Mouse (Mus musculus) gastrocnemius, postnatal 36 days (tissue): ENCODE measurements around the gene Braf. TPM values are rescaled to one million over a fixed set of nuclear protein-coding genes. Genes with fewer than 3 reads are reported as not detected.
A peak's percentile ranks its signal among the peaks of the same experiment; 100 is the strongest.
"Not testable (repeated sequence)": the region's sequence is repeated elsewhere in the genome, so short reads cannot be mapped to it uniquely, and the experiment has no call there.

ENCODE experiments used
- DNase-seq, 2 experiments: peaks; one replicate each; pipeline ENCODE4 v3.0.0; 2022
- intact Hi-C: fragments of 180-260 bp; cut with DNase I; formaldehyde crosslinking; loops from one replicate; pipeline ENCODE4 v1.15.1; 2025
- long read RNA-seq, 2 experiments: library from polyadenylated mRNA; stranded (forward); transcript quantifications; one replicate each; pipeline ENCODE4 v2.0.0; 2021
- total RNA-seq, 2 experiments: library from RNA; stranded (reverse); gene quantifications; 2 replicates each; pipeline ENCODE4 v1.2.3; 2021

Braf gene
- total RNA-seq = 1 to 10 TPM; 5.1 to 7.1 TPM
- long read RNA-seq, experiment 1, partial matches to known transcripts = 0 of 3 reads
- long read RNA-seq, experiment 1, other reads (novel, unspliced or antisense) = 3 of 3 reads
- long read RNA-seq, experiment 2, partial matches to known transcripts = 0 of 5 reads
- long read RNA-seq, experiment 2, other reads (novel, unspliced or antisense) = 5 of 5 reads

DNA sequence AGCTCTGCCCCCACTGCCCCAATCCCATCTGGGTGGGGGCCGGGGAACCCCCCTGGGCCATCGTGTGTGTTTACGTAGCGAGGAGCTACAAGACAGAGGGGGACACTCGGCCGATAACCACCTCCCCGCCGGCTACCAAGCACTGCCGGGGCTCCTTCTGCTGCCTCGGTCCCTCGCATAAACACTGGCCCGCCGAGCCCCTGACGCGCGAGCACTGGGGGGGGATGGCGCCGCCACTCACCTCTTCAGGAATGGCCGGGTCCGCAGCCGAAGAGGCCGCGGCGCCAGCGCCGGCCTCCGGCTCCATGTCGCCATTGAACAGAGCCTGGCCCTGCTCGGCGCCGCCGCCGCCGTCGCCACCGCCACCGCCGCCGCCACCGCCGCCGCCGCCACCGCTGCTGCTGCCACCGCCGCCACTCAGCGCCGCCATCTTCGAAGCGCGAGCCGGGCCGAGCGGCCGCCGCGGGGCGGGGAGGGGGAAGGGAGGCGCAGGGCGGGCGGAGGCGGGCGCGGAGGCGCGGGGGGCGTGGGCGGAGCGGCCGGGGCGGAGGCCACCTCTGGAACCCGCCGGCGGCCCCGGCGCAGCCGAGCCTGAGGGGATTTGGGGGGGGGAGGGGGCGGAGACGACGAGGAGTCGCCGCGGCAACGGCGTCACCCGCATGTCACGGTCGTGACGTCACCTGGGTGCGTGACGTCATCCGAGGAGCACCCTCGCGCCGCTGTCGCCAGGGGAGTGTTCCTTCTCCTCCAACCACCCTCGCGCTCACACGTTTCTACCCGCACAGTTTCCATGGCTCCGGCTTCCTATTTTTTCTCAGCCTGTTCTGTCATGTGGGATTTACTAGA lies at the start of gene Braf:
Gene Braf, minus strand, starts transcription at position 598 of the 846 bp plus-strand sequence.
- intact Hi-C loops = loop anchor here (5.0 kb wide), 1 partner anchor 128 kb away; no protein-coding TSS in a partner anchor
- peak; percentile 70 to 75 for DNase-seq

GRCm38 (mm10) chr6:39775029-39775428 lies 49.8 kb upstream of the Braf start:
- DNase-seq = no peak
- intact Hi-C loops = no loop called here

DNA sequence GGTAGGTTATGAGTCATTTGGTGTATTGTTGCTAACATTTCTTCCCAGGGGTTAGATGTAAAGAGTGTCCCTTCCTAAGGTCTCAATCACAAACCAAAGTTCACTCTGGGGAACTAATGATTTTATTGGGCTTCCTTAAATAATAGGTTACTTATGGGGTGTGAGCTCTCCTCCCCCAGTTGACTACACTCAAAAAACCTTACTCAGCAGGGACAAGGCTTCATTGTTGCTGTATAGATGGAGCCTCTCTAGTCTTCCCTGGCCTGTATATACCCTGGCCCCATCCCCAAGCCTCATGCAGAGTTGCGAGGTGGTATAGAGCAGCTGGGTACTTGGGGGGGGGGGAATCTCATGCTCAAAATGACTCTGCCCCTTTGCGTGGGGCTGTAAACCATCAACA lies 32.0 kb upstream of the Braf start:
- intact Hi-C loops = no loop called here
- no peak for DNase-seq

DNA sequence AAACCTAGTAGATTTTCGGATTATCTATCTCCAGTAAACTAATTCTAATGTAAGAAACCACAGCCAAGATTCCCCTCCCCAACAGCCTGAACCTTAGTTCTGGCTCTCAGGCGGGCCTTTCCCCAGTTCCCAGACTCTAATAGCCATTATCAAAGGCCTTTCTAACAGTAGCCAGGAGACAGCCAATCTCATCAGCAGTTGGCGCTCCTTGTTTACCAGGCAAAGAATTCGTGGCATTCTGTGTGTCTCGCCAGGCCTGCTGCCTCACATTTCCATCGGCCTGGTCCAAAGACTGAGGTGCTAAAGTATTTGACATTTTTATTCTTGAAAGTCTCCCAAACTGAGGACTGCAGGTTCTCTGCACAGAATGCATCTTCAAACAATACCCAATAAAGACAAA lies 24.6 kb upstream of the Braf start:
- no peak for DNase-seq
- intact Hi-C loops = no loop called here

DNA sequence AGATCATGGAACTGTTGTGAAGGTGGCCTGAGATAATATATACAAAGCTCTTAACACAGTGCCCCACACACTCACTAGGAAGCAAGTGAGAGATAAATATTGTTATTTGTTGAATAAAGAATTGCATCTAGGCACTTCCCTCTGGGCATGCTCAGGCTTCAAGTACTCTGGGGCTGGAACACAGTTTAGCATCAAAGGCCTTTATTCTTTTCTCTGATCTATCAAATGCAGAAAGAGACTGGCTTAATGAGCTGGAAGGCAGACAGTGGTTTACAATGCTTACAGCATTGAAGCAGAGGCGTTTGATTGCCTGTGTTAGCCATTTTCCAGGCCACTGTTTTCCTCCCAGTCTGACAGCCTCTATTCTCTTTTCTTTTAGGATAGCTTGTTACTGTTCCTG lies 21.8 kb upstream of the Braf start:
- no peak for DNase-seq
- intact Hi-C loops = no loop called here

DNA sequence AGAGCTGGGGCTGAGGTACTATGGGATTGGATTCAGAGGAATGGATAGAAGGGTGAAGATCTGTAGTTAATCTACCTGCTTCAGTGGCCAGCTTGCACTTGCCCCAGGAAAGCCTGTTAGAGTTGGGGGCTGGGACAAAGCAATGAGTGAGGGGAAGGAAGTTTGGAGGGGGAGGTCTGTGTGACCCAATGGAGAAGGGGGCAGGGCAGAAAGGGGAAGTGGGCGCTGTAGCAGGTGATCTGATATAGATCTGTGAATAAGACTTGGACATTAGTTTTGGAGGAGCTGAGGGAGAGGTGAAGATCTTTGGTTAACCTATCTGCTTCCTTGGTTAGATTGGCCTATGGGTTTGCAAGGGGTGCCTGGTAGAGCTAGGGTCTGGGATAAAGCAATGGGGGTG lies 20.2 kb upstream of the Braf start:
- no peak for DNase-seq
- intact Hi-C loops = no loop called here

DNA sequence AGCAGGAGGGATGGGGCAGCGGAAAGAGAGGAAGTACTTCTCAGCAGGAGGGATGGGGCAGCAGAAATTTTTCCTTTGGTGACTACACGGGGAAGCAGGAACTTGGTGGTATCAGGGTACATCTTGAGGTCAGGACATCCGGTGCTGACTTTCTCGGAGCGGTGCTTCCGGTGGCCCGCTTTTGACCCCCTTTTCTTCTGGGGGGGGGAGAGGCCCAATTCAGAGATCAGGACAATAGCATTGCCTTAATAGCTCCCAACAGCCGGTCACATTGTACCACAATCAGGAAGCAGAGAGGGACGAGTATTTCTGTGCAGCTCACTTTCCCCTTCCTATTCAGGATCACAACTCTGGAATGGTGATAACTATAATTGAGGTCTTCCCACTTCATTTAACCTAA lies 14.4 kb upstream of the Braf start:
- intact Hi-C loops, DNase-seq: not testable (repeated sequence)

GRCm38 (mm10) chr6:39728095-39728494 lies 2.8 kb upstream of the Braf start:
- intact Hi-C loops = loop anchor here (5.0 kb wide), 1 partner anchor 131 kb away; no protein-coding TSS in a partner anchor
- DNase-seq = no peak

DNA sequence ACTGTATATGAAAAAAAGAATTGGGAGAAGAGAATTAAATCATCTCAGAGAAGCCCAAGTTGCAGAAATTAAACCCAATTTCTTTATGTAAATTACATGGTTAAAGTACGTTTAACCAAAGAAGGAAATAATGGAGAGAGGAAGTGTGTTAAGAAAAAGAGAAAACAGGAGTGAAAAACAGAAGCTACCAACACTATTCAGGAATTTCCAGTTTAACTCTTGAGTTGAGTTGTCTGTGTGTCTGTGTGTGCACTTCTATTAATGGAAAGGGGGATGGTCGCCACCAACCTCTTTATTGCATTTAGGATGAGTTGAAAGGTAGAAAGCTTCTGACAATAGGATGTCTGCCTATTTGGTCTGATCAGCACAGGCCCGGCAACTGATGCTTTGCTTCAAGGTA lies 886 bp upstream of the Braf start:
- intact Hi-C loops = loop anchor here (5.0 kb wide), 1 partner anchor 129 kb away; no protein-coding TSS in a partner anchor
- no peak for DNase-seq

DNA sequence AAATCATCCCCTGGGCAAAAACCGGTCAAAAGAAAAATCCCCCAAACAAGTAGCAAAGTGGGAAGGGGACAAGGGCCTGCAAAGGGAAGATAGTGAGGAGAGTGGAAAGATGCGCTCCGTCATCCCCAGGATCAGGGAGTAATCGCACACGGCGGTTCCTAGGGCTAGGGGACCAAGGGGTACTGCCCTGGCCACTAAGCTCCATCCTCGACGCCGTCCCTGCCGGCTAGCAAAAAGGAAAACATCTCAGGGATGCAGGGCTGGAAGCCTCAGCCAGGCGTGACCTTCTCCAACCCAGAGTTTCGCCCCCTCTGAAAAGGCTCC lies 759 bp downstream of the Braf start:
- no peak for DNase-seq
- intact Hi-C loops = no loop called here

GRCm38 (mm10) chr6:39724071-39724470 lies 1.2 kb downstream of the Braf start:
- intact Hi-C loops = no loop called here
- no peak for DNase-seq

DNA sequence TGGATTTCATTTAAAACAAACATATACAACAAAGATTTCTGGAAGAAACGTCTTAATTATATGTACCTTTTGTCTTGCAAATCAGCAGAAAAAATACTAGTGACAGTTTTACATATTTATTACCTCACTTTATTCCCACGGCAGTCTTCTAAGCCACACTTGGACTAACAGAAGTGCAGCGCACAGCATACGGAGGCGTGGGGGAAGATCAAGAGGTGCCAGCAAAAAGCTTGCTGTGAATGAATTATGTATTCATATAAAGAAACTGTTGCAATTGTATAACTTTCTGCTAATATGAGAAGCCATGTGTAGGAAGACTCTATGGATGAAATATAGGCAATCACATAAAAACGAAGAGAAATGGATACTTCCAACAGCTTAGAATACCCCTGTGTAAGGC lies 6.7 kb downstream of the Braf start:
- no peak for DNase-seq
- intact Hi-C loops = no loop called here

DNA sequence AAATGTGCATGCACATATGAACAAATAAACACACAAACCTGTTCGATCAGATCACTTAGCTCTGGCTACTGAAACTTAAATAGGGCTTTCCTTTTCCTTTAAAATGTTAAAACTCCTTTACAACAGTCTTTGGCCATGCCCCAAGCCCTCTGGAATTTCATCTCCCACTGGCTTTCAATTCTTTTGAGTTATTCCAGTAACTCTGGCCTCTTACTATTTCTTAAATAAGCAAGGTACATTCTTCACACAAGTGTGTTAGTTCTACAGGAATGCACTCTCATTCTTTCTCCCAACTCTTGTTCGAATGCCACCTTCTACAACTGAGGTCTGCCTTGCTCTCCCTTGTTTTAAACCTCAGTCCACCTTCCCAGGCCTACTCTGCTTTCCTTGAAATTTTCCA lies 8.2 kb downstream of the Braf start:
- intact Hi-C loops = no loop called here
- DNase-seq = no peak

- intact Hi-C loops = no loop called here
- DNase-seq = no peak
Measured at GRCm38 (mm10) chr6:39714341-39714740, 10.9 kb downstream of the Braf start.

DNA sequence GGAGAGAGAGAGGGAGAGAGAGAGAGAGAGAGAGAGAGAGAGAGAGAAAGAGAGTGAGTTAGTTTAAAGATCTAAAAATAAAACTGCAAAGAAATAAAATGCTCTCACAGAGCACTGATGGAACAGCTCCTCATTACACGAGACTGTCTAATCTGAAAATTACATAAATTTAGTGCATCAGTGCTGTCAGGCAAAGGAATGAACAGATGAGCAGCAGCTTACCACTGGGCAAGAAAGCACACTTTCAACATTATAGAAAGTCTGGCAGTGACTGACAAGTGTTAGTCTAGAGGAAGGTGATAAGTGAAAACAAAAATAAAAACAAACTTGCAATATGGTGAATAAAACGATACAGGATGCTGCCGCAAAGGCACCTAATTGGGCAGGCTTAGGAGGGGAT lies 11.9 kb downstream of the Braf start:
- intact Hi-C loops = no loop called here
- DNase-seq = no peak

DNA sequence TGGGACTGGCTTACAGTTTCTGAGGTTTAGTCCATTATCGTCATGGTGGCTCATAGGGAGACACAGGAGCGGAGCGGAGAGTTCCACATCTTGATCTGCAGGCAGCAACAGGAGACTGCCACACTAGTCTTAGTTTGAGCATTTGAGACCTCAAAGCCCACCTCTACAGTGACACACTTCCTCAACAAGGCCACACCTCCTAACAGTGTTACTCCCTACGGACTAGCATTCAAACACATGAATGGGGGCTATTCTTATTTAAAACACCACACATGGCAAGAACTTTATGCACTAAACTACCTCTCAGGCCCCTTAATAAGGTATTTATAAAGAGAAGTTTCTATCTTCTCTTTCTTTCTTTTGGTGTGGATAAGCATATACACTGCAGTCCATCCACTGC lies 19.6 kb downstream of the Braf start:
- intact Hi-C loops = no loop called here
- no peak for DNase-seq

- intact Hi-C loops = no loop called here
Measured at GRCm38 (mm10) chr6:39693126-39693525, 32.1 kb downstream of the Braf start.

DNA sequence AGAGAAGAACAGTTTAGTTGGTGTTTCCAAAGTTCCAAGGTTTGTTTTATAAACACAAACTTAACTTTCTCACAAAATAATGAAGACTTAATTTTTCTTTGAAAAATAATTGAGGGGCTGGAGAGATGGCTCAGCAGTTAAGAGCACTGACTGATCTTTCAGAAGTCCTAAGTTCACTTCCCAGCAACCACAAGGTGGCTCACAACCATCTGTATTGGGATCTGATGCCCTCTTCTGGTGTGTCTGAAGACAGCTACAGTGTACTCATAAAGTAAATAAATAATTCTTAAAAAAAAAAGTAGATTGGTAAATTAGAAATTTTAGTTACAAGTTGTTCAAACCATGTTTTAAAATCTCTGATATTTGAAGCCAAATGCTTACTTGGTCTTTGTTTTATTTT lies 38.4 kb downstream of the Braf start:
- DNase-seq, intact Hi-C loops: not testable (repeated sequence)

More at GRCm38 (mm10) chr6:39693126-39693525, 32.1 kb downstream of the Braf start:
- DNase-seq = no peak

GRCm38 (mm10) chr6:39681795-39682194 lies 43.5 kb downstream of the Braf start:
- intact Hi-C loops = no loop called here
- DNase-seq = no peak

DNA sequence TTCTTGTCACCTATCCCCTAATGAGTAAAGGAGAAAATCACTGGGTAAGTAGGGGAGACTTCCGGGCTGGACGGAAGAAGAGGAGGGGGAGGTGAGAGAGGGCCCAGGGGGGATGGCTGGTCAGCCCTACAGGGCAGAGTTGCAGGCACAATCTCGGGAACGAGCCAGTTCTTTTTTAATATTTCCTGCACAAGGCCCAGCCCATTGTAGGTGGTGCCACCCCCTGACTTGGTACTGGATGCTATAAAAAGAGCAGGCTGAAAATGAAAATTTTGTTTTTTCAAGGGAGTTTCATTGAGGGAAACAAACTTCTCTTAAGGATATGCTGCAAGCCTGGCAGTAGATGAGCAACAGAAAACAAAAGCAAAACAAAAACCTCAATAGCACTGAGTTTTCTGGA lies 44.7 kb downstream of the Braf start:
- intact Hi-C loops = no loop called here
- DNase-seq = no peak

- no peak for DNase-seq
- intact Hi-C loops = loop anchor here (10.0 kb wide), 1 partner anchor 107 kb away; no protein-coding TSS in a partner anchor
Measured at GRCm38 (mm10) chr6:39678241-39678640, 47.0 kb downstream of the Braf start.

GRCm38 (mm10) chr6:39675081-39675480 lies 50.2 kb downstream of the Braf start:
- intact Hi-C loops = loop anchor here (10.0 kb wide), 1 partner anchor 110 kb away; no protein-coding TSS in a partner anchor
- DNase-seq = no peak
